Mouse (Mus musculus) cortical plate, adult 2 months (tissue): ENCODE data around the gene Nol9. TPM values are rescaled to one million over a fixed set of nuclear protein-coding genes. Genes with fewer than 3 reads are reported as not detected.
A peak's percentile ranks its signal among the peaks of the same experiment; 100 is the strongest.

ENCODE experiments used
- H3K27ac ChIP-seq: fragments of 200-500 bp; 2 replicates; pipeline ENCODE4 v1.5.1; 2012; ENCODE audit warnings: low read length, control low read depth, inconsistent platforms; ENCODE audit not compliant: insufficient read depth
- H3K4me1 ChIP-seq: fragments of 200-500 bp; 2 replicates; pipeline ENCODE4 v1.6.1; 2011; ENCODE audit warnings: low read length; ENCODE audit not compliant: control insufficient read depth, insufficient read depth
- H3K4me3 ChIP-seq: fragments of 200-500 bp; 2 replicates; pipeline ENCODE4 v1.5.1; 2011; ENCODE audit warnings: mild to moderate bottlenecking, low read length, control low read depth; ENCODE audit not compliant: insufficient read depth
- CTCF ChIP-seq: fragments of 200-500 bp; IDR thresholded peaks from 2 replicates; pipeline ENCODE4 v1.5.1; 2011; ENCODE audit warnings: mild to moderate bottlenecking, control low read depth, low read length; ENCODE audit not compliant: insufficient read depth; ENCODE audit errors: extremely low read depth
- POLR2A ChIP-seq: fragments of 200-500 bp; IDR thresholded peaks from 2 replicates; pipeline ENCODE4 v1.6.1; 2011; ENCODE audit warnings: mild to moderate bottlenecking, low read length, control low read depth; ENCODE audit not compliant: insufficient read depth; ENCODE audit errors: extremely low read depth
- polyA plus RNA-seq: library from polyadenylated mRNA; depleted of rRNA; stranded (reverse); fragments of >200 nt; gene quantifications from 2 replicates; pipeline ENCODE4 v1.2.3, GENCODE M21; 2012; rRNA removed

Gene Nol9
- polyA plus RNA-seq = 16.7 and 17.1 TPM in 2 replicates

DNA sequence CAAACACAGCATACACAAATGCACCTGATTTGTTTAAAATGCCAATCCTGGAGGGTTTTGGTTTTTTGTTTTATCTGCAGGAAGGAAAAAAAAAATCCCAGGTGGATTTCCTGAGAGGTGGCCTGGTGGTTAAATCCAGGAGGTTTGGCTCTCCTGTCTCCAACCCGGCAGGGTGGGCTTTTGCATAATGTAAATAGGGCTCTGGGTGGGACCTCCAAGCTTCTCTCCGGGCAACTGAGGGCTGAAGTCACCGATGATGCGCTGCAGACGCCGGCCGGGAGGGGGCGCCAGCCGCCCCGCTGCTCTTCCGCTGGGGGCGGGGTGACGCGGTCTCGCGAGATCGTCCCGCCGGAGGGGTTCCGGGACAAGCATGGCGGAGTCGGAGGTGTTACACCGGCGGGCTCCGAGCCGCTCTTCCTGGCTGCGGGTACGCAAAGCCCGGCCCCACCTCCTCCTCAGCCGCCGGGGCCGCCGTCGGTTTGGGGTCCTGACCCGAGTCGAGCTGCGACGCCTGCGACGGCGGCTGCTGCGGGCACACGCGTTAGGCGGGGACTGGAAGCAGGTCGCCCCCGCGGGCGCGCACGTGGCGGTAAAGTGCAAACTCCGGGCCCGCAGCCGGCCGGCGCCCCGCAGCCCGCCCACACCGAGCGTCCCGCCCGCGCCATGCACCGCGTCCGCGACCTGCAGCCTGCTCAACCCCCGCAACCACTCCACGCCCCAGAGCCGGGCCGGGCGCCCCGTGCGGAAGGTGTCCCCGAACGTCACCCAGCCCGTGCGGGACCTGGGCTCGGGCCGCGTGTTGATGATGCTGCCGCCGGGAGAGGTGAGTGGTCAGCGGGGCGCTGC is at the start of gene Nol9:
Gene Nol9 (plus strand): TSS at position 337 of the 846 bp plus-strand sequence.
- peak within 1 kb of the TSS; percentile 71 for H3K4me3 ChIP-seq
- H3K27ac ChIP-seq = no peak within 1 kb of the TSS
- peaks cover 2% of the 10 kb centered on the region; the same call in 1 of the 2 replicates for H3K4me1 ChIP-seq
- TF ChIP-seq POLR2A (peak; percentile 54; the same call in 1 of the 2 replicates), CTCF (peak; percentile 69)

DNA sequence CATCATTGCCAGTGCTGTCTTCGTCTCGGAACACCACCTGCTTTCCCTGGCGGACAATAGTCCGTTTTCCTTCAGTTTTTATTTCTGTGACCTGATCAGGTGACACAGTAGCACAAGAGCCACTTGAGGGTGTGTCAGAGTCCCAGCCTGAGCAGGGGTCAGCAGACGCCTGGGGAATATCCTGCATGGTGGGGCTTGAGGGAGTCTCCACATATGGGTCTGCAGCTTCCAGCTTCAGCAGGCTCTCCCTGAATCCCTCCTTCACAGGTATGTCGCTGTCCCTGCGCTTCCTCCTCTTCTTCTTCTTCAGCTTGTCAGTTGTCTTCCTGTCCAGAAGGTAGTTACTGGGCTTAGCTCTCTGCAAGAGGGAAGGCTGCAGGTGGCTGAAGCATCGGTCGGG is 47.0 kb upstream of the Nol9 start:
- TF ChIP-seq CTCF (no peak), POLR2A (no peak)
- Histone ChIP-seq H3K4me1 (no peaks in the 10 kb centered on the region; the same call in none of the 2 replicates), H3K4me3 (no peak overlapping the region), H3K27ac (no peak overlapping the region)

DNA sequence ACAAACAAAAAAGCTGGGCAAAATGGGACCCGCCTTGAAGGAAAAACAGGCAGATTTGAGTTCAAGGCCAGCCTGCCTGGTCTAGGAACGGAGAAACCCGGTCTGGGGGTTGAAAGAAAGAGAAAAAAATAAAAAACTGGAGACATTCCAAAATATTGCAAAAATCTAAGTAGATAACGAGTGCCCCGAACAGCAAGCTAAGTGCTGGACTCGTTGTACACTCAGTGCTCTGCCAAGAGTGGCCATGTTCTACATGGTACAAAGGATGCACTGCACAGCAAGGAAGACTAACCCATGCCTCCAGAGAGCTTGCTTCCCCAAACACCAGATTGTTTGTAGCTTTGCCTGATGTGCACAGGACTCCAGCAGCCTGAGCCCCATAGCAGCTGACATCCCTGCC is 46.1 kb upstream of the Nol9 start:
- Histone ChIP-seq H3K27ac (no peak overlapping the region), H3K4me3 (no peak overlapping the region), H3K4me1 (no peaks in the 10 kb centered on the region; the same call in 1 of the 2 replicates)
- TF ChIP-seq CTCF = no peak
- TF ChIP-seq POLR2A = no peak

DNA sequence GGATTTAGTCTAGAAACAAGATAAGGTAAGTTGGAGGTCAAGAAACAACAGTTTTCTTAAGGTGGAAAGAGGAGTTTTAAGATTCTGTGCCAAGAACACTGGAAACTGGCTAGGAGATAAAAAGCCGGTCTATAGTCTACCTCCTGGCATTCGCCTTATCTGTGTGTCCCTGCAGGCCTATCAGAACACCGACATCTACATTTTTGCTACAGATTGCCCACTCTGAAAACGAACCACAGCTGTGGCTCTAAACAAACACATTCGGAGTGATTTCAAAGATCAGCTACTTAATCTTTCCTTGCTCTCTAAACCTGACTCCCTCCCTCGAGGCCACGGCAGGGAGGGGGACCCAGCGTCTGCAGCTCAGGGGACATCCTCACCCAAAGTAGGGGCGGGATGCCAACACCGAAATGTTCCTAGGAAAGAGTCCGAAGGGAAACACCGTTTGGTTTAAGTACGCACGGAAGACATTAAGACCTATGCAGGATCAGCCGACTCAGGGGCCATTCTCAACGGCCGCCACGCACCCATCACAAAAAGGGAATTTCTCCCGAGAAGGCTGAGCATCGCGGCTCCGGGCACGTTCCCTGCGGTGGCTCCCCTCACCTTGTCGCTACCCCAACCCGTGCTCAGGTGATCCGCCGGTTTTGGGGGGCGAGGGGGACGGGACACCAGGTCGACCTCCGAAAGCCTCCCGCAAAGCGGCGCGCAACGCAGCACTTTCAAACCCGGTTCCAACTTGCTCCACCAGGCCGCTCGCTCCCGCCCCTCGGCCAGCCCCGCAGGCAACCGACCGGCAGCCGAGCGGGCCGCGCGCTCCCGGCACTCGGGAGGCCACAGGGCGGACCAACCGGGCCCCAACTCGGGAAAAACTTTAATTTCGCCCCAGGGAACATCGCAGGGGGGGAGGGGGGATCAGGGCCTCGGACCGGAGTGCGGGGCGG is 44.6 kb upstream of the Nol9 start:
- TF ChIP-seq CTCF = no peak
- no peak for TF ChIP-seq POLR2A
- Histone ChIP-seq H3K27ac (no peak overlapping the region), H3K4me3 (peak overlapping the region; percentile 87), H3K4me1 (no peaks in the 10 kb centered on the region; the same call in 1 of the 2 replicates)

DNA sequence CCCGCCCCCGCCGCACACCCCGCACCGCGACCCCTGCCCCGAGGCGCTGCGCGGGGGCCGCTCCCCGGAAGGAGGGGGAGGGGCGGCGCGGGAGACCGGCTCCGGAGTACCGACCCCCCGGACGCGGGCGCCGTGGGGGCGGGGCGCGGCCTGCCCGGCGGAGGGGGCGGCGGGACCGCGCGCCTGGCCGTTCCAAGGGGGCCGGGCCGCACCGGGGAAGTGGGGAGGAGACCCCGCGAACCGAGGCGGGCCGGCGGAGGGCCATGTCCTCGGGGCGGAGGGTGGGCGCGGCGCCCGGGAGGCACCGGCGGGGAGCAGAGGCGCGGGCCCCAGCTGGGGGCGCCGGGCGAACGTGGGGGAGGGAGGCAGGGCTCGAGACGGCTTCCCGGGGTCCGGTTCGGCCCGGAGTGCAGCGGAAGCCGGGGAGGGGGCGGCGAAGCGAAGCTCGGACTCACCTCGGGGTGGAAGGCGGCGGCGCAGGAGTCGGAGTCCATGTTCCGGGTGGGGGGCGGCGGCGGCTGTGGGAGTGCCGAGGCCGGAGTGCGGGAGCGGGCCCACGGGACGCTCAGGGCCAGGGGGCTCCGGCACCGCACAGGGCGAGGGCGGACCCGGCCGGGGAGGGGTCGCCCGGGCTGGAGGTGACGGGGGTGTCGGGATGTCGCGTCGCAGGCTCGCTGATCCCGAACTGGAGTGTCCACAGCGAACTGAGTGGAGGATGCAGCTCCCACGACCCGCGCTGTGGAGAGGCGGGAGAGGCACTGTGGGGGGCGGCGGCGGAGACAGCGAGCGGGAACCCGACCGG is 43.5 kb upstream of the Nol9 start:
- TF ChIP-seq POLR2A = no peak
- no peak for TF ChIP-seq CTCF
- no peak overlapping the region for H3K27ac ChIP-seq
- H3K4me1 ChIP-seq = peaks cover 3% of the 10 kb centered on the region; the same call in 1 of the 2 replicates
- peak overlapping the region; percentile 87 for H3K4me3 ChIP-seq

DNA sequence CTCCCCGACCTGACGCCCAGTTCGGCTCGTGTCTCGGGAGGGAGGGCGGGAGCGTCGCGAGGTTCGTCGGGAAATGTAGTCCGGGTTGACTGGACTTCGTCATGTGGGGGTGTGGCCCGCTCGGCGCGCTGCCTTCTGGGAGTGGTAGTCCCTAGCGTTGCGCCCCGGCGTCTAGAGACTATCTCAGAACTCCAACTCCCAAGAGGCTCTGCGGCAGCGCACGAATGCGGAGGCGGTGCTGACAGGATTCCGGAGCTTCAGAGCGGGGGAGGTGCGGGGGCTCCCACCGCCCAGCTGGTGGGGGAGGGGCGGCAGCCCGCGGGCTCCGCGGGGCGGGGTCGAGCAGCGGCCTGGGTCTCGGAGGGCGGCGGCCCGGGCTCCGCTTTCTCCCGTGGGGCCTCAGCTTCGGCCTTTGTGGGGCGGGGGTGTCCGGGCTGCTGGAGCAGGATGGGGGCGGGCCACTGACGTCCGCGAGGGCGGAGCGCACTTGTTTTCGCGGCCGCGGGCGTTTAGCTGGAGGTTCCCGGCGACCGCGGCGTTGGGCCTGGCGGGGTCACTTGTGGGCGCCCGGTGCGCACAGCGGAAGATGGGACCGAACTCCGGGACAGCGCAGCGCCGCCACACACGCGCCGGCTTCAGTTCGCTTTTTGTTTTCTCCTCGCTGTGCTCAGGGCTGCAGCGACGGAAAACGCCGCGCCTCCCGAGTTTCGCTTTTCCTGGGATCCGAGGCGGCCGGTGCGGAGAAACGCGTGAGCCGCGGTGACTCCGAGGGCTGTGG is 42.8 kb upstream of the Nol9 start, which contains the start of gene Phf13:
Gene Phf13 (minus strand): TSS at position 86 of the 778 bp plus-strand sequence.
- TF ChIP-seq CTCF (no peak), POLR2A (peak; percentile 31; the same call in 1 of the 2 replicates)
- peak within 1 kb of the TSS; percentile 88 for H3K27ac ChIP-seq

DNA sequence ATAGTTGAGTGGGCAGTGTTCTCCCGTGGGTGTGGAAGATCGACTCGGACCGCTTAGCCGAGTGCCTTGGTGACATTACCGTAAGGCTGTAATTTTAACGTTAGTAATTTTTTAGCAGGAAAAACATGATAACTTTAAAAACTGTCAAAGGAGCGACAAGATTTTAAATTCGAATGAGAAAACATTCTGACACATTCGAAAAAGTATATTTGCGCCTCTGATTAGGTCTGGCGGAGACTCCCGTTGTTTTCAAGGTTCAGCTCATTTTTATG is 42.2 kb upstream of the Nol9 start:
- TF ChIP-seq CTCF = no peak
- Histone ChIP-seq H3K4me3 (peak overlapping the region; percentile 87), H3K4me1 (peaks cover 3% of the 10 kb centered on the region; the same call in 1 of the 2 replicates), H3K27ac (peak overlapping the region; percentile 88)

More for the DNA sequence above, 42.8 kb upstream of the Nol9 start, which contains the start of gene Phf13:
- H3K4me1 ChIP-seq = peaks cover 3% of the 10 kb centered on the region; the same call in 1 of the 2 replicates
- peak within 1 kb of the TSS; percentile 87 for H3K4me3 ChIP-seq

DNA sequence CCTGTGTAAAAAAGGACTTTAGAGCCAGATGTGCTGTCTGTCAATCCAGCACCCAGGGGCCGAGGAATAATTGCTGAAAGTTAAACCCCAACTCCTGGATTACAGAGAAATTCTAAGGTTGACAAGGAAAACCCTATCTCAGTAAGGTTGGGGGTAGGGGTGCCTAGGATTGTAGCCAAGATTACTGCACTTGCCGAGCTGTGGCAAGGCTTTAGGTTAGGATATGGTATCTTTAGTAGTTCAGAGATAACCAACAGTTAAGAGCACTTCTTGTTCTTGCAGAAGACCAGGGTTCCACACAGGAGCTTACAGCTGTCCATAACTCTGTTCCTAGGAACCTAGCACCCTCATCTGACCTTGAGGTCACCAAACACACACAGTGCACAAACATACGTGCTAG is 41.4 kb upstream of the Nol9 start:
- peaks cover 3% of the 10 kb centered on the region; the same call in 1 of the 2 replicates for H3K4me1 ChIP-seq
- TF ChIP-seq CTCF = no peak
- no peak for TF ChIP-seq POLR2A
- H3K4me3 ChIP-seq = no peak overlapping the region
- H3K27ac ChIP-seq = no peak overlapping the region
